Mouse (Mus musculus): Measurements from ENCODE around the gene A3galt2. TPM values are rescaled to one million over a fixed set of nuclear protein-coding genes. Genes with fewer than 3 reads are reported as not detected.

The A3galt2 gene
- polyA plus RNA-seq, 1 experiment from 2014 or later, result 0.10 TPM

- Histone ChIP-seq H3K36me3 (ENCODE audit: control insufficient read depth, insufficient read depth, low read length) (peaks cover 36% of the 10 kb centered on the region), H3K4me1 (ENCODE audit: control insufficient read depth, insufficient read depth, low read length) (peaks cover 17% of the 10 kb centered on the region), H3K9ac (ENCODE audit: low read length) (no peak overlapping the region), H3K4me3 (replicated peaks; ENCODE audit: low read length) (no peak overlapping the region), H3K27me3 (ENCODE audit: control insufficient read depth, insufficient read depth, low read length) (no peaks in the 10 kb centered on the region), H3K27ac (ENCODE audit: low read length) (no peak overlapping the region), H3K4me2 (ENCODE audit: low read depth, low read length) (no peak overlapping the region), H3K9me3 (replicated peaks; ENCODE audit: control insufficient read depth, low read length) (no peaks in the 10 kb centered on the region)
- WGBS, result 81% methylated on average over 8 of the region's 8 CpGs
- no peak for ATAC-seq (ENCODE audit: insufficient read depth, low FRiP score)
These were observed 10.0 kb upstream of the A3galt2 start for GRCm38 (mm10) chr4:128745160-128745559.

GRCm38 (mm10) chr4:128747614-128748270, 7.4 kb upstream of the A3galt2 start:
- Histone ChIP-seq H3K4me3 (replicated peaks; ENCODE audit: low read length) (no peak overlapping the region), H3K9ac (ENCODE audit: low read length) (no peak overlapping the region), H3K4me1 (ENCODE audit: control insufficient read depth, insufficient read depth, low read length) (peaks cover 1% of the 10 kb centered on the region), H3K4me2 (ENCODE audit: low read depth, low read length) (no peak overlapping the region), H3K36me3 (ENCODE audit: control insufficient read depth, insufficient read depth, low read length) (peaks cover 53% of the 10 kb centered on the region), H3K27me3 (ENCODE audit: control insufficient read depth, insufficient read depth, low read length) (no peaks in the 10 kb centered on the region), H3K27ac (ENCODE audit: low read length) (no peak overlapping the region), H3K9me3 (replicated peaks; ENCODE audit: control insufficient read depth, low read length) (no peaks in the 10 kb centered on the region)
- ATAC-seq (ENCODE audit: insufficient read depth, low FRiP score), result no peak
- WGBS, result 80% methylated on average over 22 of the region's 22 CpGs

- H3K27ac ChIP-seq (ENCODE audit: low read length), result no peak overlapping the region
- no peaks in the 10 kb centered on the region for H3K9me3 ChIP-seq (replicated peaks; ENCODE audit: control insufficient read depth, low read length)
- no peak for ATAC-seq (ENCODE audit: insufficient read depth, low FRiP score)
- no peaks in the 10 kb centered on the region for H3K27me3 ChIP-seq (ENCODE audit: control insufficient read depth, insufficient read depth, low read length)
- H3K4me1 ChIP-seq (ENCODE audit: control insufficient read depth, insufficient read depth, low read length), result no peaks in the 10 kb centered on the region
- peaks cover 53% of the 10 kb centered on the region for H3K36me3 ChIP-seq (ENCODE audit: control insufficient read depth, insufficient read depth, low read length)
- H3K4me3 ChIP-seq (replicated peaks; ENCODE audit: low read length), result no peak overlapping the region
- H3K9ac ChIP-seq (ENCODE audit: low read length), result no peak overlapping the region
- H3K4me2 ChIP-seq (ENCODE audit: low read depth, low read length), result no peak overlapping the region
- 86% methylated on average over 7 of the region's 7 CpGs for WGBS
These were observed 6.9 kb upstream of the A3galt2 start for GRCm38 (mm10) chr4:128748309-128748708.

DNA sequence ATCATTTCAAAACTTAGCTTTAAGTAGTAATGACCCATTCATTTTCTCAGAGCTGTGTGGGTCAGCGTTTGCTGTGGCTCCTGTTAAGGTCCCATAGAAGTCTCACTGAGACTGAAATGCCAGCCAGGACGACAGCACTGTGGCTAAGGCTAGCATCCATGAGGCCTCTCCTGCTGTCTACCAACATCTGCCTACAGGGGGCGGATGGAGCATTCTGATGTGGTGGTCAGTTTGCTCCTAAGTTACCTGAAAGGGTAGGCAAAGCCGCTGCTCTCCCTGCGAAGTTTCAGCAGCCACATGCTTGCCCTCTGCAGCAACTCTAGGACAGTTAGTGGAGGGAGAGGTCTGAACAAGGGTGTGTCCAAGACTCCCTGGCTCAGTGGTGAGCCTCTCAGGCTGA, 4.2 kb upstream of the A3galt2 start:
- H3K27ac ChIP-seq (ENCODE audit: low read length), result no peak overlapping the region
- H3K4me2 ChIP-seq (ENCODE audit: low read depth, low read length), result no peak overlapping the region
- peaks cover 35% of the 10 kb centered on the region for H3K36me3 ChIP-seq (ENCODE audit: control insufficient read depth, insufficient read depth, low read length)
- H3K4me1 ChIP-seq (ENCODE audit: control insufficient read depth, insufficient read depth, low read length), result no peaks in the 10 kb centered on the region
- no peaks in the 10 kb centered on the region for H3K27me3 ChIP-seq (ENCODE audit: control insufficient read depth, insufficient read depth, low read length)
- WGBS, result 55% methylated on average over 5 of the region's 5 CpGs
- no peaks in the 10 kb centered on the region for H3K9me3 ChIP-seq (replicated peaks; ENCODE audit: control insufficient read depth, low read length)
- ATAC-seq (ENCODE audit: insufficient read depth, low FRiP score), result no peak
- H3K4me3 ChIP-seq (replicated peaks; ENCODE audit: low read length), result no peak overlapping the region
- no peak overlapping the region for H3K9ac ChIP-seq (ENCODE audit: low read length)

DNA sequence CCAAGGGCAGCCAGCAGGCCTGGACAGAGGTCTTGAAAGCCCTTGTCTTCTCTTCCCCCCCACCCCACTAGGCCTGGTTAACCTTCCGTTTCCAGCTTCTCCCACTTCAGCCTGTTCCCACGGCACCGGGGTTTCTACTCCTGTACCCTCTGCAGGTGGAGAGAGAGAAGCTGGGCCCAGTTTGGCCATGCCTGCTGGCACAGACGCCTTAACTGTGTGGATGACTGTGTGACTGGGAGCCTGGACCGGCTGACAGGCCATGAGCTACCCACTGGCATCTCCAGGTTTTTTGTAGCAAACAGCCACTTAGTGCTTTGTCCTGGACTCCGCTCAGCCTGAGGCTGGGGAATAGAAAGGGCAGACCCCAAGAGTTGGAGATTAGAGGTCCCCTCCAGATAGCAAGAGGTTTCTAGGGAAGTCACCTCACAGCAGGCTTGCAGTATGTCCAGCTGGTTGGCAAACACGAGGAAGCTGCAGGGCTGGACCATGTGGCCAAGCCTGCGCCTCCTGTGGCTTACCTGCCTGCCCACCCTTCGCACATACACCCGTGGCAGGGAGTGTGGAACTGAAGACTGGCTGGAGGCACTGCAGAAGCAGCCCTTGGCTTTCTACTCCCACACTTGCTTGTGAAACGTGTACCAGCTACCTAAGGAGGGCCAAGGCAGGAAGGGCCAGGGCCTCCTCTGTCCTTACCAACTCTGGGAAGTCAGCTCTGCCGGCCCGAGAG, 3.0 kb upstream of the A3galt2 start:
- WGBS, result 81% methylated on average over 13 of the region's 13 CpGs
- no peaks in the 10 kb centered on the region for H3K9me3 ChIP-seq (replicated peaks; ENCODE audit: control insufficient read depth, low read length)
- H3K4me2 ChIP-seq (ENCODE audit: low read depth, low read length), result no peak overlapping the region
- peaks cover 31% of the 10 kb centered on the region for H3K36me3 ChIP-seq (ENCODE audit: control insufficient read depth, insufficient read depth, low read length)
- no peak overlapping the region for H3K9ac ChIP-seq (ENCODE audit: low read length)
- no peaks in the 10 kb centered on the region for H3K27me3 ChIP-seq (ENCODE audit: control insufficient read depth, insufficient read depth, low read length)
- H3K4me3 ChIP-seq (replicated peaks; ENCODE audit: low read length), result no peak overlapping the region
- no peaks in the 10 kb centered on the region for H3K4me1 ChIP-seq (ENCODE audit: control insufficient read depth, insufficient read depth, low read length)
- H3K27ac ChIP-seq (ENCODE audit: low read length), result no peak overlapping the region
- ATAC-seq (ENCODE audit: insufficient read depth, low FRiP score), result no peak

DNA sequence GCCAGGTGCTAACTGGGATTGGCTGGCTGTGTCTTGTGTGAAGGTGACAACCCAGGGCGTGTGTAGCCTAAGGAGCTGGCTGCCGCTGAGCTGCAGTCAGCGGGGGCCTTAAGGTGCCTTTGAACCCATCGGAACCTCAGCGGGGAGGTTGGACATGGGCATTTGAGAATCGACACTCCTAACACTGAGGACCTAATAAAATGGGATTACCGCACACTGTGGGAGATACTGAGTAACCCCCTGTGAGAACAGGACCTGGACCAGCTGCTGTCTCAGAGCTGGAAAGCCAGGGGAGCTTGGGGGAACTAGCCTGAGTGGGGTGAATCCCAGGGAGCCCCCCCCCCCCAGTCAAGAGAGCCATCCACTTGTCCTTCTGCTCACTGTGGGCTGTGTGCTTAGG, 1.6 kb upstream of the A3galt2 start:
- 91% methylated on average over 7 of the region's 7 CpGs for WGBS
- H3K4me1 ChIP-seq (ENCODE audit: control insufficient read depth, insufficient read depth, low read length), result no peaks in the 10 kb centered on the region
- no peak overlapping the region for H3K9ac ChIP-seq (ENCODE audit: low read length)
- no peak overlapping the region for H3K4me2 ChIP-seq (ENCODE audit: low read depth, low read length)
- H3K27ac ChIP-seq (ENCODE audit: low read length), result no peak overlapping the region
- no peaks in the 10 kb centered on the region for H3K9me3 ChIP-seq (replicated peaks; ENCODE audit: control insufficient read depth, low read length)
- no peak for ATAC-seq (ENCODE audit: insufficient read depth, low FRiP score)
- H3K27me3 ChIP-seq (ENCODE audit: control insufficient read depth, insufficient read depth, low read length), result no peaks in the 10 kb centered on the region
- H3K36me3 ChIP-seq (ENCODE audit: control insufficient read depth, insufficient read depth, low read length), result peaks cover 22% of the 10 kb centered on the region
- no peak overlapping the region for H3K4me3 ChIP-seq (replicated peaks; ENCODE audit: low read length)

DNA sequence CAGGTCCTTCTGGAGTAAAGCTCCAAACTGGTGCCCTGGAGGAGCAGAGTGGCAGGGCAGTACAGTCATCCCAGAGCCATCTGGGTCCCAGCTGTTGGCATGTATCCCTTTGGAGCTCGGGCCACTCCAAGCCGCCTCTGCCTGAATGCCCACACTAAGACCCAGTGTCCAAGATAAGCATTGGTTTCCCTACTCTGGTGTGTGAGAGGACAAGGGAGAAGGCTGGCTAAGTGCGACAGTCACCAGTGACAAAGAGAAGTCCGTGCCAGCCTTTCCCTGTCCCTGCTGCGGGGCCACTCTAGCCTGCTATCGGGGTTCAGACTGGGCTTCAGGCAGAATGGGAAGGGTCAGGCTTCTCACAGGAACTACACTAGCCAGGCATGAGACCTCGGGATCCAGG, 736 bp downstream of the A3galt2 start:
- no peaks in the 10 kb centered on the region for H3K9me3 ChIP-seq (replicated peaks; ENCODE audit: control insufficient read depth, low read length)
- H3K4me1 ChIP-seq (ENCODE audit: control insufficient read depth, insufficient read depth, low read length), result no peaks in the 10 kb centered on the region
- H3K4me2 ChIP-seq (ENCODE audit: low read depth, low read length), result no peak overlapping the region
- H3K27ac ChIP-seq (ENCODE audit: low read length), result no peak overlapping the region
- 73% methylated on average over 7 of the region's 7 CpGs for WGBS
- peaks cover 19% of the 10 kb centered on the region for H3K36me3 ChIP-seq (ENCODE audit: control insufficient read depth, insufficient read depth, low read length)
- no peak for ATAC-seq (ENCODE audit: insufficient read depth, low FRiP score)
- no peak overlapping the region for H3K9ac ChIP-seq (ENCODE audit: low read length)
- no peak overlapping the region for H3K4me3 ChIP-seq (replicated peaks; ENCODE audit: low read length)
- H3K27me3 ChIP-seq (ENCODE audit: control insufficient read depth, insufficient read depth, low read length), result no peaks in the 10 kb centered on the region

- no peaks in the 10 kb centered on the region for H3K36me3 ChIP-seq (ENCODE audit: control insufficient read depth, insufficient read depth, low read length)
- H3K9me3 ChIP-seq (replicated peaks; ENCODE audit: control insufficient read depth, low read length), result peaks cover 5% of the 10 kb centered on the region; the same call in 1 of the 2 replicates
- no peak overlapping the region for H3K4me2 ChIP-seq (ENCODE audit: low read depth, low read length)
- H3K4me1 ChIP-seq (ENCODE audit: control insufficient read depth, insufficient read depth, low read length), result no peaks in the 10 kb centered on the region
- ATAC-seq (ENCODE audit: insufficient read depth, low FRiP score), result no peak
- WGBS, result 74% methylated on average over 5 of the region's 5 CpGs
- H3K27ac ChIP-seq (ENCODE audit: low read length), result no peak overlapping the region
- H3K9ac ChIP-seq (ENCODE audit: low read length), result no peak overlapping the region
- no peak overlapping the region for H3K4me3 ChIP-seq (replicated peaks; ENCODE audit: low read length)
- no peaks in the 10 kb centered on the region for H3K27me3 ChIP-seq (ENCODE audit: control insufficient read depth, insufficient read depth, low read length)
These were observed 4.0 kb downstream of the A3galt2 start for GRCm38 (mm10) chr4:128759214-128759613.

GRCm38 (mm10) chr4:128760029-128760428, 4.9 kb downstream of the A3galt2 start:
- no peak overlapping the region for H3K4me2 ChIP-seq (ENCODE audit: low read depth, low read length)
- no peak for ATAC-seq (ENCODE audit: insufficient read depth, low FRiP score)
- no peaks in the 10 kb centered on the region for H3K27me3 ChIP-seq (ENCODE audit: control insufficient read depth, insufficient read depth, low read length)
- H3K9me3 ChIP-seq (replicated peaks; ENCODE audit: control insufficient read depth, low read length), result peaks cover 5% of the 10 kb centered on the region; the same call in 1 of the 2 replicates
- no peaks in the 10 kb centered on the region for H3K36me3 ChIP-seq (ENCODE audit: control insufficient read depth, insufficient read depth, low read length)
- no peak overlapping the region for H3K27ac ChIP-seq (ENCODE audit: low read length)
- H3K4me3 ChIP-seq (replicated peaks; ENCODE audit: low read length), result no peak overlapping the region
- H3K4me1 ChIP-seq (ENCODE audit: control insufficient read depth, insufficient read depth, low read length), result no peaks in the 10 kb centered on the region
- 77% methylated on average over 6 of the region's 6 CpGs for WGBS
- H3K9ac ChIP-seq (ENCODE audit: low read length), result no peak overlapping the region
